Mouse (Mus musculus) midbrain, postnatal 0 days (tissue): Measurements from ENCODE around the gene Klrb1f. TPM values are rescaled to one million over a fixed set of nuclear protein-coding genes. Genes with fewer than 3 reads are reported as not detected.
"Not testable (repeated sequence)": the region's sequence is repeated elsewhere in the genome, so short reads cannot be mapped to it uniquely, and the experiment has no call there.

Experiments used
- ATAC-seq: fragments of 200-750 bp; cut with Nextera tagmentation; 2 replicates; pipeline ENCODE4 v1.8.0; 2017; ENCODE audit warnings: moderate number of reproducible peaks, mild to moderate bottlenecking, moderate TSS enrichment, moderate library complexity; ENCODE audit not compliant: low FRiP score
- DNase-seq: peaks from one replicate; pipeline ENCODE4 v3.0.0-alpha.2; 2015; ENCODE audit warnings: low spot score
- H3K27ac ChIP-seq: fragments of 300-500 bp; sonication (generic); 2 replicates; pipeline ENCODE4 v1.5.1; 2014; ENCODE audit warnings: low read depth, mild to moderate bottlenecking, low read length, mixed read lengths
- H3K27me3 ChIP-seq: fragments of 300-500 bp; sonication (generic); 2 replicates; pipeline ENCODE4 v1.6.1; 2014; ENCODE audit warnings: low read length, control low read depth, mixed read lengths; ENCODE audit not compliant: insufficient read depth
- H3K36me3 ChIP-seq: fragments of 300-500 bp; sonication (generic); 2 replicates; pipeline ENCODE4 v1.6.1; 2014; ENCODE audit warnings: low read length, control low read depth, mixed read lengths; ENCODE audit not compliant: insufficient read depth
- H3K4me1 ChIP-seq: fragments of 300-500 bp; sonication (generic); 2 replicates; pipeline ENCODE4 v1.6.1; 2014; ENCODE audit warnings: mild to moderate bottlenecking, control low read depth, antibody characterized with exemption, low read length, mixed read lengths; ENCODE audit not compliant: insufficient read depth
- H3K4me2 ChIP-seq: fragments of 300-500 bp; sonication (generic); 2 replicates; pipeline ENCODE4 v1.6.1; 2014; ENCODE audit warnings: low read depth, mild to moderate bottlenecking, low read length, mixed read lengths; ENCODE audit not compliant: poor library complexity, severe bottlenecking
- H3K4me3 ChIP-seq: fragments of 300-500 bp; sonication (generic); 2 replicates; pipeline ENCODE4 v1.5.1; 2014; ENCODE audit warnings: low read depth, mild to moderate bottlenecking, low read length, moderate library complexity
- H3K9ac ChIP-seq: fragments of 300-500 bp; sonication (generic); replicated peaks from 2 replicates; pipeline ENCODE4 v1.6.1; 2014; ENCODE audit warnings: mild to moderate bottlenecking, low read length, moderate library complexity, mixed read lengths; ENCODE audit not compliant: poor library complexity, severe bottlenecking
- H3K9me3 ChIP-seq: fragments of 300-500 bp; sonication (generic); 2 replicates; pipeline ENCODE4 v1.6.1; 2016; ENCODE audit warnings: low read length, control low read depth
- CTCF ChIP-seq: IDR thresholded peaks from 2 replicates; pipeline ENCODE4 v1.5.1; 2016; ENCODE audit warnings: antibody characterized with exemption, mild to moderate bottlenecking
- WGBS: fragments of 180-500 bp; shearing (Covaris S2); extraction: QIAGEN DNeasy Blood & Tissue Kit; methylation state at CpG from one replicate; pipeline ENCODE4 v1.1.7; 2014; 5-methylcytosine and 5-hydroxymethylcytosine counted together
- polyA plus RNA-seq: library from polyadenylated mRNA; unstranded; fragments of >200 nt; fragmentation: Nextera tagmentation; extraction: Ambion mirVana; gene quantifications from 2 replicates; pipeline ENCODE4 v1.2.1, GENCODE M21; 2015
- total RNA-seq: library from RNA; depleted of rRNA; stranded (reverse); fragments of >200 nt; gene quantifications from 2 replicates; pipeline ENCODE4 v1.2.3, GENCODE M21; 2014

The Klrb1f gene
- total and polyA plus RNA-seq, 2 experiments from 2014 or later: 0.46 to 0.93 TPM

DNA sequence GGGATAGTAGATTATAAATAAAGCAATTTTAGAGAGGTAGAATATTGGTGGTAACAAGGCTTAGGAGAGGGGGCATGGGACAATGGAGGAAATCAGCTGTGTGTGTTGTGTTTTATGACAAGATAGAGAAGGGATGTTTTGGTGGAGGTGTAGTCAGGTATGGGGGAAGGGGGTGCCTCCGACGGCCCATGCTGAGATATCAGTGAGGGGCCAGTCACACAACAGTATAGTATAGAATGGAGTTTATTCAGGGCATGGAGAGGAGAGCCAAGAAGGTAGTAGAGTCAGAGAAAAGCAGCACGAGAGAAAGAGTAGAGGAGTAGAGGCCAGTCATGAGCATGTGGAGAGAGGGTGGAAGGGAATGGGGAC, 35.2 kb upstream of the Klrb1f start:
- TF ChIP-seq CTCF: no peak
- no peak overlapping the region for H3K4me3 ChIP-seq
- DNase-seq (no peak), ATAC-seq (no peak)
- H3K4me1 ChIP-seq: no peaks in the 10 kb centered on the region
- H3K27ac ChIP-seq: no peak overlapping the region
- H3K4me2 ChIP-seq: no peak overlapping the region
- WGBS: 83% methylated on average over 3 of the region's 3 CpGs
- no peaks in the 10 kb centered on the region for H3K27me3 ChIP-seq
- no peaks in the 10 kb centered on the region for H3K36me3 ChIP-seq
- no peaks in the 10 kb centered on the region for H3K9me3 ChIP-seq
- H3K9ac ChIP-seq: no peak overlapping the region

- H3K27ac ChIP-seq, H3K4me1 ChIP-seq, H3K4me2 ChIP-seq, DNase-seq, H3K27me3 ChIP-seq, ATAC-seq, H3K9me3 ChIP-seq, H3K36me3 ChIP-seq, H3K4me3 ChIP-seq, H3K9ac ChIP-seq: not testable (repeated sequence)
- 98% methylated on average over 17 of the region's 23 CpGs for WGBS
Measured at GRCm38 (mm10) chr6:129012012-129012411, 33.7 kb upstream of the Klrb1f start.

- no peak for DNase-seq
- WGBS: 59% methylated on average over 1 of the region's 1 CpGs
- no peaks in the 10 kb centered on the region for H3K27me3 ChIP-seq
- no peak overlapping the region for H3K4me2 ChIP-seq
- H3K36me3 ChIP-seq: no peaks in the 10 kb centered on the region
- H3K9me3 ChIP-seq: no peaks in the 10 kb centered on the region
- H3K4me1 ChIP-seq: no peaks in the 10 kb centered on the region
- no peak overlapping the region for H3K9ac ChIP-seq
- H3K27ac ChIP-seq: no peak overlapping the region
- no peak for TF ChIP-seq CTCF
- H3K4me3 ChIP-seq: no peak overlapping the region
- ATAC-seq: no peak
Measured at GRCm38 (mm10) chr6:129012966-129013365, 32.7 kb upstream of the Klrb1f start.

- 81% methylated on average over 5 of the region's 5 CpGs for WGBS
- ATAC-seq: no peak
Measured at GRCm38 (mm10) chr6:129013762-129014276, 31.9 kb upstream of the Klrb1f start.

GRCm38 (mm10) chr6:129014399-129014798, 31.3 kb upstream of the Klrb1f start:
- H3K4me1 ChIP-seq: no peaks in the 10 kb centered on the region
- H3K36me3 ChIP-seq: no peaks in the 10 kb centered on the region
- DNase-seq (no peak), ATAC-seq (no peak)
- no peaks in the 10 kb centered on the region for H3K27me3 ChIP-seq
- H3K4me2 ChIP-seq: no peak overlapping the region
- no peaks in the 10 kb centered on the region for H3K9me3 ChIP-seq
- H3K4me3 ChIP-seq: no peak overlapping the region
- H3K9ac ChIP-seq: no peak overlapping the region
- TF ChIP-seq CTCF: no peak
- WGBS: 88% methylated on average over 1 of the region's 1 CpGs
- no peak overlapping the region for H3K27ac ChIP-seq

More at GRCm38 (mm10) chr6:129013762-129014276, 31.9 kb upstream of the Klrb1f start:
- Histone ChIP-seq H3K9ac (no peak overlapping the region), H3K4me1 (no peaks in the 10 kb centered on the region), H3K27ac (no peak overlapping the region), H3K4me2 (no peak overlapping the region), H3K27me3 (no peaks in the 10 kb centered on the region), H3K4me3 (no peak overlapping the region), H3K9me3 (no peaks in the 10 kb centered on the region), H3K36me3 (no peaks in the 10 kb centered on the region)
- no peak for DNase-seq
- no peak for TF ChIP-seq CTCF

- Histone ChIP-seq H3K4me1 (no peaks in the 10 kb centered on the region), H3K4me3 (no peak overlapping the region), H3K36me3 (no peaks in the 10 kb centered on the region), H3K9ac (no peak overlapping the region), H3K27ac (no peak overlapping the region), H3K9me3 (no peaks in the 10 kb centered on the region), H3K4me2 (no peak overlapping the region), H3K27me3 (no peaks in the 10 kb centered on the region)
- DNase-seq (no peak), ATAC-seq (no peak)
- WGBS: 89% methylated on average over 8 of the region's 8 CpGs
- no peak for TF ChIP-seq CTCF
Measured at GRCm38 (mm10) chr6:129027451-129028248, 18.1 kb upstream of the Klrb1f start.
